Mouse (Mus musculus) bone marrow macrophage, adult 2 months (primary cell): ENCODE measurements around the gene Cacna1f.

Experiments used
- CTCF ChIP-seq: IDR thresholded peaks from 2 replicates; pipeline ENCODE4 v1.5.1; 2012; ENCODE audit warnings: low read depth, mild to moderate bottlenecking, low read length, moderate library complexity
- POLR2A ChIP-seq: IDR thresholded peaks from 2 replicates; pipeline ENCODE4 v1.6.1; 2012; ENCODE audit warnings: mild to moderate bottlenecking, low read depth, low read length, borderline replicate concordance

- TF ChIP-seq CTCF (no peak), POLR2A (no peak)
Measured at GRCm38 (mm10) chrX:7678986-7679385, 72.1 kb downstream of the Cacna1f start.
